In genomic region chr9:48801322-48801721, GRCm38 (mm10) we compare ENCODE assay signal across 30 mouse cellular contexts. TPM values are rescaled to one million over a fixed set of nuclear protein-coding genes. Genes with fewer than 3 reads are reported as not detected.
A peak's percentile ranks its signal among the peaks of the same experiment; 100 is the strongest.
DNase-seq lines count a peak whose midpoint lies in the region; ATAC-seq and TF ChIP-seq lines count a peak whose summit lies in the region.
"Had no signal": no experiment of that assay in that cellular context is flagged by ENCODE, and none has a peak within 500 bp of the region (broad histone marks: within the 10 kb centered on the region; RNA-seq: fewer than 3 reads in every experiment).

No protein-coding gene starts in this region.

- peaks cover 20% of the 10 kb centered on the region for H3K4me1 ChIP-seq in liver, postnatal 0 days (ENCODE audit: insufficient read depth)
- H3K4me1 ChIP-seq in liver, embryonic 12.5 days: peaks cover 57% of the 10 kb centered on the region

- TF ChIP-seq EP300 in liver, postnatal 0 days (IDR thresholded peaks at IDR 0.05; ENCODE audit: low read depth): no peak

- DNase-seq in frontal cortex, postnatal 14 days (ENCODE audit: low spot score in 2 of 2): no peak
- DNase-seq in gastrocnemius, adult 2 months: no peak
- no peak for DNase-seq in gastrocnemius, postnatal 25 days
- no peak for DNase-seq in left cerebral cortex, adult 2 months (ENCODE audit: extremely low spot score in 1 of 2, low spot score in 2 of 2)
- DNase-seq in left cerebral cortex, postnatal 14 days (ENCODE audit: low spot score in 2 of 2): no peak
- DNase-seq in liver, postnatal 0 days: no peak
- DNase-seq: adrenal gland, adult 8-10 months; adrenal gland, postnatal 14 days; adrenal gland, postnatal 36 days; B cell, adult 2 months; cerebellum, adult 11 months; cerebellum, adult 18-20 months; cerebellum, adult 8-10 months; cerebellum, adult 9-11 months; cerebellum, postnatal 14 days; cerebellum, postnatal 36 days; embryo, embryonic 11 days had no signal

- no peak overlapping the region; the same call in none of the 2 replicates for H3K9ac ChIP-seq in liver, postnatal 0 days (replicated peaks)
- H3K9ac ChIP-seq in liver, embryonic 12.5 days: no peak overlapping the region
- H3K9ac ChIP-seq: embryonic facial prominence, embryonic 13.5 days; embryonic facial prominence, embryonic 15.5 days; forebrain, embryonic 12.5 days had no signal

- H3K27me3 ChIP-seq in liver, postnatal 0 days (ENCODE audit: insufficient read depth, low read length): no peaks in the 10 kb centered on the region
- peaks cover 43% of the 10 kb centered on the region for H3K27me3 ChIP-seq in liver, embryonic 12.5 days (replicated peaks)
- H3K27me3 ChIP-seq: CH12.LX; embryonic facial prominence, embryonic 13.5 days; embryonic facial prominence, embryonic 15.5 days had no signal

- peak overlapping the region; percentile 46 for H3K27ac ChIP-seq in gastrocnemius, adult 2 months
- peak overlapping the region; percentile 74 for H3K27ac ChIP-seq in left cerebral cortex, adult 2 months
- H3K27ac ChIP-seq in liver, postnatal 0 days (ENCODE audit: low read depth): peak overlapping the region; percentile 83
- H3K27ac ChIP-seq in liver, embryonic 12.5 days: no peak overlapping the region
- H3K27ac ChIP-seq: embryonic facial prominence, embryonic 13.5 days; embryonic facial prominence, embryonic 15.5 days; forebrain, embryonic 10.5 days; forebrain, embryonic 12.5 days had no signal

- peak; percentile 14; the same call in 1 of the 2 replicates for ATAC-seq in frontal cortex, adult (ENCODE audit: low TSS enrichment)
- no peak for ATAC-seq in liver, postnatal 0 days
- no peak for ATAC-seq in liver, embryonic 12.5 days
- ATAC-seq: activated CD4-positive, CD25-positive, alpha-beta regulatory T cell, adult 4 months; CD4-positive, CD25-positive, alpha-beta regulatory T cell, adult 4 months; forebrain, embryonic 14.5 days; Patski had no signal

- no peak for TF ChIP-seq CTCF in gastrocnemius, adult 2 months (IDR thresholded peaks at IDR 0.05)
- TF ChIP-seq CTCF in left cerebral cortex, adult 2 months (IDR thresholded peaks at IDR 0.05): no peak
- no peak for TF ChIP-seq CTCF in liver, postnatal 0 days (IDR thresholded peaks at IDR 0.05; ENCODE audit: low read depth)

- WGBS in liver, postnatal 0 days (ENCODE audit: insufficient replicate concordance): 72% methylated on average over 5 of the region's 5 CpGs
- WGBS in liver, embryonic 12.5 days (ENCODE audit: insufficient replicate concordance): 72% methylated on average over 5 of the region's 5 CpGs

- intact Hi-C loops in gastrocnemius, adult 2 months (cut with DNase I): no loop called here
- intact Hi-C loops in left cerebral cortex, adult 2 months (cut with DNase I): loop anchor here (2.0 kb wide), 1 partner anchor 35 kb away; no protein-coding TSS in a partner anchor
- intact Hi-C loops in left cerebral cortex, postnatal 14 days (cut with DNase I): no loop called here

- H3K9me3 ChIP-seq in liver, postnatal 0 days (ENCODE audit: low read length): no peaks in the 10 kb centered on the region
- H3K9me3 ChIP-seq in liver, embryonic 12.5 days (replicated peaks): no peaks in the 10 kb centered on the region
- H3K9me3 ChIP-seq: embryonic facial prominence, embryonic 13.5 days; embryonic facial prominence, embryonic 15.5 days; forebrain, embryonic 10.5 days; forebrain, embryonic 12.5 days; G1E had no signal

- H3K4me3 ChIP-seq in gastrocnemius, adult 2 months: no peak overlapping the region
- no peak overlapping the region for H3K4me3 ChIP-seq in left cerebral cortex, adult 2 months
- no peak overlapping the region for H3K4me3 ChIP-seq in liver, postnatal 0 days (ENCODE audit: low read depth, low read length)
- H3K4me3 ChIP-seq in liver, embryonic 12.5 days: no peak overlapping the region
- H3K4me3 ChIP-seq: embryonic facial prominence, embryonic 13.5 days; embryonic facial prominence, embryonic 15.5 days; erythroblast, embryonic 14.5 days; forebrain, embryonic 10.5 days; forebrain, embryonic 12.5 days had no signal

- no peaks in the 10 kb centered on the region for H3K36me3 ChIP-seq in liver, postnatal 0 days (replicated peaks; ENCODE audit: insufficient read depth, low read length)
- H3K36me3 ChIP-seq in liver, embryonic 12.5 days: no peaks in the 10 kb centered on the region
- H3K36me3 ChIP-seq: embryonic facial prominence, embryonic 13.5 days; embryonic facial prominence, embryonic 15.5 days; forebrain, embryonic 12.5 days had no signal

- no peak overlapping the region for H3K4me2 ChIP-seq in liver, postnatal 0 days (ENCODE audit: low read depth, low read length)
- H3K4me2 ChIP-seq in liver, embryonic 12.5 days: no peak overlapping the region
- H3K4me2 ChIP-seq: embryonic facial prominence, embryonic 13.5 days; embryonic facial prominence, embryonic 15.5 days; forebrain, embryonic 12.5 days had no signal

RNA-seq across cellular contexts. Expression of gene Zbtb16, which starts 34.7 kb away (rescaled TPM):
- total RNA-seq in gastrocnemius, adult 2 months (2021): 100 to 1,000 TPM; 163 to 166 TPM
- total RNA-seq in gastrocnemius, postnatal 25 days (2021): 100 to 1,000 TPM; 102 to 134 TPM
- 100 to 1,000 TPM in 1 of 2 experiments, 10 to 100 TPM in 1; 92.9 to 111 TPM for total RNA-seq in left cerebral cortex, adult 2 months (2021)
- 10 to 100 TPM; 56.2 to 65.7 TPM for total RNA-seq in left cerebral cortex, postnatal 14 days (2021)
- 2.2 and 2.5 TPM in 2 replicates for polyA plus RNA-seq in liver, postnatal 0 days (2015; fragmentation: Nextera tagmentation; extraction: Ambion mirVana)
- 1.5 and 1.6 TPM in 2 replicates for polyA plus RNA-seq in liver, embryonic 12.5 days (2016; fragmentation: Nextera tagmentation; extraction: Ambion mirVana)
- polyA plus RNA-seq: activated CD4-positive, CD25-positive, alpha-beta regulatory T cell, adult 4 months; CD4-positive, CD25-positive, alpha-beta regulatory T cell, adult 4 months had no signal
